In the genomic region with DNA sequence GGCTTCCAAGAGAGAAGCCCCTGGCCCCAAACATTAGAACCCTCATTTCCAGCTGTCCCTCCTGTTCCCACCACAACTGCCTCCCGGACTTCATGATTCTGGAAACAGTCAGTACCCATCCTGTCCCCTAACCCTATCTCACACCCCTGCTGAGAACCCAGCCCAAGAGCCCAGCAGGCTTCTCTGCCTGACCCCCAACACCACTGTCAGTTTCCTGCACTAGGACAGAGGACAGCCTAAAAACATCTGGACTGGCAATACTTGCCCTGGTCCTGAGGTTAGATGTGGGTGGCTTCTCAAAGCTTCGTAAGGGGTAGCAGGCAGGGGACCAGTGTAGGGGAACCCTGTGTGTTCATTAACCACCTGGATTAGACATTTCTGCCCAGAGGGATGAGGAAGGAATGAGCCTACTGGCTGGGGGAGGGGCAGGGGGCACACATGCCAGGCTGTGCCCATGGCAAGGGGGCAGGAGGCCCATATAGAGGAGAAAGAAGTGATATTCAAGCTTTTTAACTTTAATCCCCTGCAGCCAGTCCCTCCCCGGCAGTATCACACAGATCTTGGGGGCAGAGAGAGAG, we compare ENCODE assay signal across 7 mouse cellular contexts.
DNase-seq lines count a peak whose midpoint lies in the region; ATAC-seq lines count a peak whose summit lies in the region.

No protein-coding gene starts in this region.

- no peak overlapping the region for H3K4me2 ChIP-seq in midbrain, embryonic 11.5 days
- no peak overlapping the region for H3K4me2 ChIP-seq in midbrain, embryonic 13.5 days (replicated peaks)
- H3K4me2 ChIP-seq in hindbrain, embryonic 13.5 days, result peak overlapping the region; percentile 68
- peak overlapping the region; percentile 72 for H3K4me2 ChIP-seq in stomach, embryonic 15.5 days

- WGBS in midbrain, embryonic 11.5 days, result 44% methylated on average over 3 of the region's 3 CpGs
- WGBS in midbrain, embryonic 13.5 days, result 44% methylated on average over 3 of the region's 3 CpGs
- 46% methylated on average over 3 of the region's 3 CpGs for whole genome bisulfite sequencing in hindbrain, embryonic 13.5 days
- 33% methylated on average over 3 of the region's 3 CpGs for WGBS in limb, embryonic 10.5 days
- 50% methylated on average over 3 of the region's 3 CpGs for WGBS in stomach, embryonic 15.5 days

- peaks cover 8% of the 10 kb centered on the region for H3K4me1 ChIP-seq in midbrain, embryonic 11.5 days (ENCODE audit: control insufficient read depth, insufficient read depth, low read length)
- peaks cover 18% of the 10 kb centered on the region for H3K4me1 ChIP-seq in midbrain, embryonic 13.5 days (replicated peaks)
- H3K4me1 ChIP-seq in hindbrain, embryonic 13.5 days (replicated peaks), result peaks cover 39% of the 10 kb centered on the region
- H3K4me1 ChIP-seq in limb, embryonic 10.5 days, result peaks cover 99% of the 10 kb centered on the region
- H3K4me1 ChIP-seq in stomach, embryonic 15.5 days, result peaks cover 35% of the 10 kb centered on the region

- no peak overlapping the region for H3K27ac ChIP-seq in midbrain, embryonic 11.5 days (ENCODE audit: low read depth, low read length)
- no peak overlapping the region for H3K27ac ChIP-seq in midbrain, embryonic 13.5 days
- H3K27ac ChIP-seq in hindbrain, embryonic 13.5 days, result peak overlapping the region; percentile 23; the same call in 1 of the 2 replicates
- peak overlapping the region; percentile 81 for H3K27ac ChIP-seq in limb, embryonic 10.5 days
- no peak overlapping the region for H3K27ac ChIP-seq in stomach, embryonic 15.5 days

- no peaks in the 10 kb centered on the region for H3K36me3 ChIP-seq in midbrain, embryonic 11.5 days (ENCODE audit: control insufficient read depth, insufficient read depth, low read length)
- H3K36me3 ChIP-seq in midbrain, embryonic 13.5 days, result no peaks in the 10 kb centered on the region
- no peaks in the 10 kb centered on the region for H3K36me3 ChIP-seq in hindbrain, embryonic 13.5 days
- peaks cover 12% of the 10 kb centered on the region; the same call in 1 of the 2 replicates for H3K36me3 ChIP-seq in limb, embryonic 10.5 days
- H3K36me3 ChIP-seq in stomach, embryonic 15.5 days, result no peaks in the 10 kb centered on the region

- H3K9ac ChIP-seq in midbrain, embryonic 11.5 days (ENCODE audit: low read length), result no peak overlapping the region
- no peak overlapping the region for H3K9ac ChIP-seq in midbrain, embryonic 13.5 days (replicated peaks)
- no peak overlapping the region for H3K9ac ChIP-seq in hindbrain, embryonic 13.5 days
- H3K9ac ChIP-seq in stomach, embryonic 15.5 days, result peak overlapping the region; percentile 35; the same call in 1 of the 2 replicates

- H3K9me3 ChIP-seq in midbrain, embryonic 11.5 days (ENCODE audit: control insufficient read depth, low read length), result no peaks in the 10 kb centered on the region
- no peaks in the 10 kb centered on the region for H3K9me3 ChIP-seq in midbrain, embryonic 13.5 days
- no peaks in the 10 kb centered on the region for H3K9me3 ChIP-seq in hindbrain, embryonic 13.5 days
- no peaks in the 10 kb centered on the region for H3K9me3 ChIP-seq in limb, embryonic 10.5 days (replicated peaks)
- no peaks in the 10 kb centered on the region for H3K9me3 ChIP-seq in stomach, embryonic 15.5 days

- peak; percentile 81 for DNase-seq in midbrain, embryonic 11.5 days (ENCODE audit: low spot score, missing footprints)
- DNase-seq in limb, embryonic 10.5 days (ENCODE audit: low spot score), result no peak
- DNase-seq in layer of hippocampus, postnatal 25 days (ENCODE audit: extremely low spot score in 1 of 2, low spot score in 1 of 2), result no peak
- DNase-seq in cerebellum, adult 9-10 months, result no peak

- no peak for ATAC-seq in midbrain, embryonic 11.5 days (ENCODE audit: low FRiP score)
- no peak for ATAC-seq in midbrain, embryonic 13.5 days
- ATAC-seq in hindbrain, embryonic 13.5 days (ENCODE audit: low FRiP score), result no peak
- no peak for ATAC-seq in stomach, embryonic 15.5 days (ENCODE audit: insufficient read depth, low FRiP score, low read depth)

- peaks cover 12% of the 10 kb centered on the region for H3K27me3 ChIP-seq in midbrain, embryonic 11.5 days (ENCODE audit: control insufficient read depth, insufficient read depth, low read length)
- H3K27me3 ChIP-seq in midbrain, embryonic 13.5 days, result peaks cover 27% of the 10 kb centered on the region
- H3K27me3 ChIP-seq in hindbrain, embryonic 13.5 days, result peaks cover 22% of the 10 kb centered on the region
- H3K27me3 ChIP-seq in limb, embryonic 10.5 days (ENCODE audit: low read depth, poor library complexity, severe bottlenecking), result no peaks in the 10 kb centered on the region
- H3K27me3 ChIP-seq in stomach, embryonic 15.5 days (replicated peaks), result no peaks in the 10 kb centered on the region

- no peak overlapping the region for H3K4me3 ChIP-seq in midbrain, embryonic 11.5 days (ENCODE audit: low read depth, low read length)
- no peak overlapping the region for H3K4me3 ChIP-seq in midbrain, embryonic 13.5 days (replicated peaks)
- H3K4me3 ChIP-seq in hindbrain, embryonic 13.5 days, result peak overlapping the region; percentile 43; the same call in 1 of the 2 replicates
- H3K4me3 ChIP-seq in limb, embryonic 10.5 days, result peak overlapping the region; percentile 54
- H3K4me3 ChIP-seq in stomach, embryonic 15.5 days (replicated peaks), result peak overlapping the region; percentile 53

Comparison
In these comparisons a context has a peak if more than half of its experiments do, and no peak if none do; other contexts are left out.
1. H3K27ac ChIP-seq: peak in hindbrain, embryonic 13.5 days (single experiment) and limb, embryonic 10.5 days (single experiment); none in midbrain, embryonic 11.5 days (single experiment), midbrain, embryonic 13.5 days (single experiment) and stomach, embryonic 15.5 days (single experiment).
2. H3K4me2 ChIP-seq: peak in hindbrain, embryonic 13.5 days (single experiment) and stomach, embryonic 15.5 days (single experiment); none in midbrain, embryonic 11.5 days (single experiment) and midbrain, embryonic 13.5 days (single experiment).
3. H3K4me3 ChIP-seq: peak in hindbrain, embryonic 13.5 days (single experiment), limb, embryonic 10.5 days (single experiment) and stomach, embryonic 15.5 days (single experiment); none in midbrain, embryonic 11.5 days (single experiment) and midbrain, embryonic 13.5 days (single experiment).